Mouse (Mus musculus): Measurements from ENCODE around the gene Npepps. TPM values are rescaled to one million over a fixed set of nuclear protein-coding genes. Genes with fewer than 3 reads are reported as not detected.

The Npepps gene
- polyA plus RNA-seq, 1 experiment from 2014 or later = 95.3 TPM

Other genes starting within 250 kb of the Npepps start
- 0.28 and 0.66 TPM in 2 replicates for gene Lrrc46, start 239.2 kb downstream of the Npepps start, polyA plus RNA-seq (2016; fragmentation: Nextera tagmentation; extraction: Ambion mirVana)
- 71.3 and 74.7 TPM in 2 replicates for gene Mrpl10, start 239.1 kb downstream of the Npepps start, polyA plus RNA-seq (2016; fragmentation: Nextera tagmentation; extraction: Ambion mirVana)
- gene Osbpl7, start 230.0 kb downstream of the Npepps start, polyA plus RNA-seq (2016; fragmentation: Nextera tagmentation; extraction: Ambion mirVana) = 4.8 and 5.5 TPM in 2 replicates
- gene Tbx21, start 165.3 kb downstream of the Npepps start, polyA plus RNA-seq (2016; fragmentation: Nextera tagmentation; extraction: Ambion mirVana) = not detected in 2 replicates
- gene Tbkbp1, start 129.1 kb downstream of the Npepps start, polyA plus RNA-seq (2016; fragmentation: Nextera tagmentation; extraction: Ambion mirVana) = 10.6 and 12.6 TPM in 2 replicates
- 41.7 and 45.4 TPM in 2 replicates for gene Kpnb1, start 92.8 kb downstream of the Npepps start, polyA plus RNA-seq (2016; fragmentation: Nextera tagmentation; extraction: Ambion mirVana)
- 62.7 and 63.4 TPM in 2 replicates for gene Mrpl45, start 35.1 kb upstream of the Npepps start, polyA plus RNA-seq (2016; fragmentation: Nextera tagmentation; extraction: Ambion mirVana)
- 0.06 and 0.08 TPM in 2 replicates for gene Gpr179, start 71.4 kb upstream of the Npepps start, polyA plus RNA-seq (2016; fragmentation: Nextera tagmentation; extraction: Ambion mirVana)
- gene Socs7, start 81.9 kb upstream of the Npepps start, polyA plus RNA-seq (2016; fragmentation: Nextera tagmentation; extraction: Ambion mirVana) = 5.4 and 6.0 TPM in 2 replicates
- gene Arhgap23, start 134.9 kb upstream of the Npepps start, polyA plus RNA-seq (2016; fragmentation: Nextera tagmentation; extraction: Ambion mirVana) = 12.4 and 12.5 TPM in 2 replicates
- 0.90 and 1.00 TPM in 2 replicates for gene 4933428G20Rik, start 219.7 kb upstream of the Npepps start, polyA plus RNA-seq (2016; fragmentation: Nextera tagmentation; extraction: Ambion mirVana)

All from heart, embryonic 12.5 days (tissue).